ENCODE assay signal across 8 mouse cellular contexts in the genomic region with DNA sequence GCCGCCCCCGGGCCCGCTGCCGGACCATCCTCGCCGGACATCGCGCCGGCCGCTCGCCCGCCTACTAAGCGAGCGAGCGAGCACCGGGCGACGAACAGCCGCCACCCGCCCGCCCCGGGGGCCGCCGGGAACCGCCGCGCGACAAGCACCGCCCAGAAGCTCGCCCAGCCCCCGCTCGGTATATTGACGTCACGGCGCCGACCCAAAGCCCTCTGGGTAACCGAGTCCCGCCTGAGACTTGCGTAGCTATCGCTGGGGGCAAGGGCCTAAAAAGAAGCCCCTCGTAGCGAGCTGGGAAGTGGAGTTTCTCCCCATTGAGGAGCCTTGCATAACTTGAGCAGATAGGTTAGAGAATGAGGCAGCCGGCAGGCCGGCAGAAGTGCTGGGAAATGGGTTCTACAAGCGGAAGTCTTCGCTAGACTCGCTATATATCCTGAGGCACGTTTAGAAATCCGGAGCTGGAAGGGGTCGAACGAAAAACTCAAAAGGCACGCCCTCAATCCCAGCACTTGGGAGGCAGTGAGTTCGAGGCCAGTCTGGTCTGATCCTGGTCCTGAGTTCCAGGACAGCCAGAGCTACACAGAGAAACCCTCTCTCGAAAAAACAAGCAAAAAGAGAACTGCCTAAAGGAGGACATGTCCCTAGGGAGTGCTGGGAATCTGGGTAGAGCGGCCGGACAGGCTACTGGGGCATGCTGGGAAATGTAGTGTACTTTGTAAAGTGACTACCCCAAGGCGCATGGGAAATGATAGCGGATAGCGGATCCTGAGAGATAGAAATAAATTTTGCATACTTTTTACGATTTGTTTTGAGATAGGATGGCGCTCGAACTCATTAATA. TPM values are rescaled to one million over a fixed set of nuclear protein-coding genes. Genes with fewer than 3 reads are reported as not detected.
A peak's percentile ranks its signal among the peaks of the same experiment; 100 is the strongest.
DNase-seq lines count a peak whose midpoint lies in the region; ATAC-seq lines count a peak whose summit lies in the region.

Gene Ppp1r12c, minus strand, starts transcription at position 123 of the 840 bp plus-strand sequence.

- H3K4me2 ChIP-seq in intestine, embryonic 14.5 days (ENCODE audit: low read length), result peak within 1 kb of the TSS; percentile 75

- intact Hi-C loops in left cerebral cortex, postnatal 14 days (cut with DNase I), result no loop called here

- ATAC-seq in intestine, embryonic 14.5 days (replicated peaks; ENCODE audit: low FRiP score, low TSS enrichment, low read depth), result peak; percentile 90

- peak within 1 kb of the TSS; percentile 94 for H3K9ac ChIP-seq in intestine, embryonic 14.5 days (ENCODE audit: low read length)

- 1% methylated on average over 62 of the region's 62 CpGs for WGBS in intestine, embryonic 14.5 days

- peak within 1 kb of the TSS; percentile 86 for H3K27ac ChIP-seq in intestine, embryonic 14.5 days (ENCODE audit: low read depth)

- no peaks in the 10 kb centered on the region for H3K9me3 ChIP-seq in intestine, embryonic 14.5 days (ENCODE audit: control insufficient read depth, low read length)

- H3K4me1 ChIP-seq in intestine, embryonic 14.5 days (replicated peaks; ENCODE audit: control insufficient read depth, insufficient read depth, low read length), result peaks cover 34% of the 10 kb centered on the region

- peak within 1 kb of the TSS; percentile 72 for H3K4me3 ChIP-seq in intestine, embryonic 14.5 days (ENCODE audit: low read depth, low read length)

- peak; percentile 96 to 98 for DNase-seq in adrenal gland, adult (ENCODE audit: inconsistent age in 2 of 2, low spot score in 1 of 2)
- DNase-seq in embryo, embryonic 10.5 days (ENCODE audit: low spot score), result peak; percentile 96
- peak; percentile 94 for DNase-seq in gastrocnemius, postnatal 25 days
- DNase-seq in intestine, embryonic 14.5 days (ENCODE audit: low spot score), result peak; percentile 96
- peak; percentile 95 to 96 for DNase-seq in left cerebral cortex, postnatal 14 days (ENCODE audit: low spot score in 2 of 2)
- DNase-seq in mesoderm, embryonic 11.5 days (ENCODE audit: low read depth, low spot score), result peak; percentile 92
- peak; percentile 93 for DNase-seq in right cerebral cortex, postnatal 36 days (ENCODE audit: low spot score in 2 of 2)
- peak; percentile 95 for DNase-seq in yolk sac, embryonic 10.5 days (ENCODE audit: low spot score)

- H3K27me3 ChIP-seq in intestine, embryonic 14.5 days (replicated peaks; ENCODE audit: control insufficient read depth, insufficient read depth, low read length), result no peaks in the 10 kb centered on the region

- peaks cover 5% of the 10 kb centered on the region for H3K36me3 ChIP-seq in intestine, embryonic 14.5 days (ENCODE audit: control insufficient read depth, insufficient read depth, low read length)

RNA-seq across cellular contexts. Expression of gene Ppp1r12c, which starts in this region (rescaled TPM):
- total RNA-seq in gastrocnemius, postnatal 25 days (2021), result 10 to 100 TPM; 20.6 to 22.3 TPM
- 53.4 and 58.7 TPM in 2 replicates for polyA plus RNA-seq in intestine, embryonic 14.5 days (2014; fragmentation: Nextera tagmentation; extraction: Ambion mirVana)
- 100 to 1,000 TPM; 117 to 128 TPM for total RNA-seq in left cerebral cortex, postnatal 14 days (2021)

Comparison
In these comparisons a context has a peak if more than half of its experiments do, and no peak if none do; other contexts are left out.
1. Peak in every context shown above with its lines: DNase-seq, ATAC-seq, H3K4me3 ChIP-seq and H3K27ac ChIP-seq.
2. RNA of gene Ppp1r12c (total RNA-seq): 117 to 128 TPM in left cerebral cortex, postnatal 14 days; 20.6 to 22.3 TPM in gastrocnemius, postnatal 25 days; every median in the first group is over 4 times any median in the second.